Mouse (Mus musculus) midbrain, embryonic 13.5 days (tissue): ENCODE measurements around the gene Jag1. TPM values are rescaled to one million over a fixed set of nuclear protein-coding genes. Genes with fewer than 3 reads are reported as not detected.

ENCODE experiments used
- polyA plus RNA-seq: library from polyadenylated mRNA; unstranded; fragments of >200 nt; fragmentation: Nextera tagmentation; extraction: Ambion mirVana; gene quantifications from 2 replicates; pipeline ENCODE4 v1.2.1, GENCODE M21; 2015

Gene Jag1
- polyA plus RNA-seq, 1 experiment from 2014 or later, result 27.4 TPM

Other genes with a start within 250 kb of the Jag1 start
- gene AL731706.2, start 231.0 kb downstream of the Jag1 start, polyA plus RNA-seq, result 27.8 and 31.3 TPM in 2 replicates
- 16.0 and 16.3 TPM in 2 replicates for gene Slx4ip, start 225.4 kb downstream of the Jag1 start, polyA plus RNA-seq
- gene AL731706.1, start 225.3 kb downstream of the Jag1 start, polyA plus RNA-seq, result 20.3 and 23.2 TPM in 2 replicates
- 12.0 and 13.3 TPM in 2 replicates for gene Mkks, start 225.3 kb downstream of the Jag1 start, polyA plus RNA-seq